Mouse (Mus musculus) bone marrow macrophage, adult 2 months (primary cell): ENCODE data around the gene Nostrin.

Source experiments
- CTCF ChIP-seq: IDR thresholded peaks from 2 replicates; pipeline ENCODE4 v1.5.1; 2012; ENCODE audit warnings: low read depth, mild to moderate bottlenecking, low read length, moderate library complexity
- POLR2A ChIP-seq: IDR thresholded peaks from 2 replicates; pipeline ENCODE4 v1.6.1; 2012; ENCODE audit warnings: mild to moderate bottlenecking, low read depth, low read length, borderline replicate concordance

GRCm38 (mm10) chr2:69228635-69229034 lies 93.0 kb downstream of the Nostrin start:
- TF ChIP-seq CTCF (no peak), POLR2A (no peak)
